In the genomic region with DNA sequence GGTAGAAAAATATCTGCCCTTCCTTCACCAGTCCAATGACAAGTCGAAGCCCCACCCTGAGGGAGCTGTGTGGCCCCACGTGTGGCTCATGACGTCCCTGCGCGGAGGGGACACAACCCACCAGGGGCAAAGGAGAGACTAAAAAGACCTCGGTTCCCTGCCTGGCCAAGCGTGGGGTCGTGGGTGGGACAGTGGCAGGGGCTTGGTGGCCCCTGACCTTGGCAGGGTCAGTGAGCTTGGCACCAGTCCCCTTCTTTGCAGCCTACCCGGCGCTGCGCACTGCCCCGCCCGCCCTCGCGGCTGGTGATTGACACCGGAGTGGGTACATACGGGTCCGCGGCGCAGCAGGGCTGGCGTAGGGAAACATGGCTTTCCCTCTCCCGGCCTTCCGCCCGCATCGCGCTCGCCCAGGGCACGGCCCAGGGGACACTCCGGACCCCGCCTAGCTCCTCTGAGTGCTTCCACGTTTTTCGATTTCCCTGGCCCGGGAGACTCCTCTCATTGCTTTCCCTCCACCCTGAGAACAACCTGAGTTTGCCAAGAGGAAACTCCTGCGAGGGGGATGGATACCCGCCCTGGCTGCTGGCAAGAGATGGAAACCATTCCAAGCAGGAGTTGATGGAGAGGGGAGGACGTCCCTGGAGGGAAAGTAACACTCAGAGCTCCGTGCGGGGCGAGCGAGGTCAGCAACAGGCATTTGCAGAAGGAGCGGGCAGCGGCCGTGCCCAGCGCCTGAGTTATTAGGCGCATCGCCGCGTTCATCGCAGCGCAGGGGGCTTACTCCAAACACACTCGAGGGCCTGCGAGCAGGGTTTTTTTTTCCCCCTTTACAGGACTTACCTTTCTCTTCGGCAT, we compare ENCODE assay signal across 8 mouse cellular contexts. TPM values are rescaled to one million over a fixed set of nuclear protein-coding genes. Genes with fewer than 3 reads are reported as not detected.
A peak's percentile ranks its signal among the peaks of the same experiment; 100 is the strongest.
DNase-seq lines count a peak whose midpoint lies in the region; ATAC-seq and TF ChIP-seq lines count a peak whose summit lies in the region.

No protein-coding gene starts in this region.

- no peaks in the 10 kb centered on the region for H3K9me3 ChIP-seq in hindbrain, postnatal 0 days (ENCODE audit: low read length)

- no peaks in the 10 kb centered on the region for H3K27me3 ChIP-seq in hindbrain, postnatal 0 days (ENCODE audit: insufficient read depth, low read length)

- intact Hi-C loops in left cerebral cortex, adult 2 months (cut with DNase I) = loop anchor here (1.0 to 2.0 kb wide), 2 partner anchors 171 kb away; a partner anchor contains a TSS

- no peak for TF ChIP-seq CTCF in hindbrain, postnatal 0 days (IDR thresholded peaks at IDR 0.05; ENCODE audit: low read depth)
- TF ChIP-seq CTCF in left cerebral cortex, adult 2 months (IDR thresholded peaks at IDR 0.05) = no peak

- ATAC-seq in hindbrain, postnatal 0 days = peak; percentile 86
- no peak for ATAC-seq in erythroid progenitor cell, adult 5-6 weeks (replicated peaks; ENCODE audit: low FRiP score, poor library complexity, severe bottlenecking)

- H3K9ac ChIP-seq in hindbrain, postnatal 0 days (replicated peaks; ENCODE audit: low read length) = peak overlapping the region; percentile 74

- peak overlapping the region; percentile 80 for H3K4me2 ChIP-seq in hindbrain, postnatal 0 days (ENCODE audit: low read depth, low read length)

- 2% methylated on average over 52 of the region's 53 CpGs for WGBS in hindbrain, postnatal 0 days

- H3K36me3 ChIP-seq in hindbrain, postnatal 0 days (ENCODE audit: insufficient read depth, low read length) = no peaks in the 10 kb centered on the region

- peak overlapping the region; percentile 66 for H3K4me3 ChIP-seq in hindbrain, postnatal 0 days (ENCODE audit: low read length)
- H3K4me3 ChIP-seq in left cerebral cortex, adult 2 months = peak overlapping the region; percentile 78

- peak; percentile 54 for DNase-seq in ZHBTc4 (ENCODE audit: low read depth, low spot score)
- DNase-seq in cerebellum, postnatal 4 days (ENCODE audit: low spot score in 2 of 2) = peak; percentile 41 to 65
- DNase-seq in gastrocnemius, adult 8-10 months (ENCODE audit: low spot score in 2 of 2) = peak; percentile 5 to 32
- DNase-seq in hindbrain, postnatal 0 days (ENCODE audit: low spot score) = peak; percentile 77
- DNase-seq in left cerebral cortex, adult 2 months (ENCODE audit: extremely low spot score in 1 of 2, low spot score in 2 of 2) = peak; percentile 79 to 80
- peak; percentile 47 to 62 for DNase-seq in lung, postnatal 4 days
- DNase-seq in right cerebral cortex, adult 2 months (ENCODE audit: low spot score in 2 of 2) = peak; percentile 78 to 86

- peak overlapping the region; percentile 87 for H3K27ac ChIP-seq in hindbrain, postnatal 0 days
- peak overlapping the region; percentile 89 for H3K27ac ChIP-seq in left cerebral cortex, adult 2 months

- peaks cover 7% of the 10 kb centered on the region; the same call in 1 of the 2 replicates for H3K4me1 ChIP-seq in hindbrain, postnatal 0 days (ENCODE audit: insufficient read depth, low read length)

RNA-seq across cellular contexts. Expression of a gene that starts 0.7 kb away (rescaled TPM):
- 1 to 10 TPM; 1.6 to 4.0 (median 1.9) TPM for total RNA-seq in gastrocnemius, adult 8-10 months (2022)
- 48.0 and 55.1 TPM in 2 replicates for total RNA-seq in hindbrain, postnatal 0 days (2014; rRNA removed)
- 213 and 240 TPM in 2 replicates for polyA plus RNA-seq in hindbrain, postnatal 0 days (2015; fragmentation: Nextera tagmentation; extraction: Ambion mirVana)
- 10 to 100 TPM; 81.4 to 84.7 TPM for total RNA-seq in left cerebral cortex, adult 2 months (2021)
- total RNA-seq in erythroid progenitor cell, adult 5-6 weeks (2015; ENCODE audit: low replicate concordance) = 10.8 and 16.8 TPM in 2 replicates
- total RNA-seq in erythroid progenitor cell, adult 5-6 weeks (2017; ENCODE audit: low replicate concordance) = 4.4 TPM in 1 of 2 replicates, not detected in the other

Comparison
In these comparisons a context has a peak if more than half of its experiments do, and no peak if none do; other contexts are left out.
1. DNase-seq: peak in every context shown above with its lines; median percentile 82 in right cerebral cortex, adult 2 months; 80 in left cerebral cortex, adult 2 months; 77 in hindbrain, postnatal 0 days; 54 in lung, postnatal 4 days; 54 in ZHBTc4; 53 in cerebellum, postnatal 4 days; 18 in gastrocnemius, adult 8-10 months.